Mouse (Mus musculus): ENCODE measurements at regions not wholly inside any gene's neighbourhood (a gene's known extent, or its start where the extent isn't known, plus 50 kb on each side); places are given as distances from the start of the nearest gene placed in this dataset.

- Histone ChIP-seq H3K9me3 (replicated peaks; ENCODE audit: low read length) (peaks cover 63% of the 10 kb centered on the region), H3K36me3 (replicated peaks in 1 of 2; ENCODE audit: control insufficient read depth in 1 of 2, insufficient read depth in 1 of 2, low read length in 1 of 2) (no peaks in the 10 kb centered on the region), H3K4me3 (replicated peaks in 1 of 3; ENCODE audit: low read depth in 2 of 3, low read length in 2 of 3, poor library complexity in 1 of 3) (no peak overlapping the region), H3K79me2 (replicated peaks; ENCODE audit: control insufficient read depth, extremely low read depth, insufficient read depth, poor library complexity, severe bottlenecking) (no peaks in the 10 kb centered on the region), H3K27me3 (replicated peaks) (no peaks in the 10 kb centered on the region), H3K27ac (ENCODE audit: insufficient read depth, low read depth) (no peak overlapping the region), H3K4me1 (ENCODE audit: control insufficient read depth in 1 of 2, insufficient read depth in 2 of 2) (no peaks in the 10 kb centered on the region), H3K9ac (ENCODE audit: insufficient read depth, low read depth) (no peak overlapping the region), H3K4me2 (ENCODE audit: insufficient read depth, low read depth, poor library complexity, severe bottlenecking) (no peak overlapping the region)
- TF ChIP-seq NELFE (IDR thresholded peaks at IDR 0.05; ENCODE audit: low read depth, low read length) (no peak), GABPA (IDR thresholded peaks at IDR 0.05; ENCODE audit: insufficient replicate concordance, low read depth, low read length) (no peak), ZKSCAN1 (IDR thresholded peaks at IDR 0.05; ENCODE audit: borderline replicate concordance, low read depth, low read length) (no peak), ELF1 (IDR thresholded peaks at IDR 0.05; ENCODE audit: low read depth, low read length) (no peak), ZMIZ1 (IDR thresholded peaks at IDR 0.05; ENCODE audit: low read depth, low read length) (no peak), SMC3 (IDR thresholded peaks at IDR 0.05; ENCODE audit: low read depth, low read length) (no peak)
- in situ Hi-C loops (cut with MboI; ENCODE audit: low pct_ligation_motif_present, low pct_unique_long_range_greater_than_20kb, low sequenced_read_pairs): no loop called here
- no peak for DNase-seq (ENCODE audit: extremely low read depth)
- dilution Hi-C loops (cut with MboI; ENCODE audit: extremely low pct_ligation_motif_present, extremely low pct_unique_long_range_greater_than_20kb, low sequenced_read_pairs): no loop called here
These were observed 121.7 kb upstream of the Gcfc2 start for GRCm38 (mm10) chr6:81801804-81802203.

GRCm38 (mm10) chr6:81805942-81806341 is 117.5 kb upstream of the Gcfc2 start:
- TF ChIP-seq HCFC1 (IDR thresholded peaks at IDR 0.05; ENCODE audit: low read depth, low read length) (no peak), MAFK (IDR thresholded peaks at IDR 0.05; ENCODE audit: insufficient replicate concordance, low read length) (no peak), JUND (conservative IDR thresholded peaks at IDR 0.05; ENCODE audit: low read depth, low read length) (no peak), ZMIZ1 (IDR thresholded peaks at IDR 0.05; ENCODE audit: low read depth, low read length) (no peak), CHD2 (IDR thresholded peaks at IDR 0.05; ENCODE audit: low read length) (no peak), ZKSCAN1 (IDR thresholded peaks at IDR 0.05; ENCODE audit: borderline replicate concordance, low read depth, low read length) (no peak), BHLHE40 (IDR thresholded peaks at IDR 0.05; ENCODE audit: low read depth, low read length) (no peak), MYC (IDR thresholded peaks at IDR 0.05; ENCODE audit: low read depth, low read length) (no peak), CTCF (conservative IDR thresholded peaks at IDR 0.05 in 1 of 2, IDR thresholded peaks at IDR 0.05 in 1 of 2; ENCODE audit: low read depth in 2 of 2, low read length in 2 of 2) (no peak), CHD1 (IDR thresholded peaks at IDR 0.05; ENCODE audit: low read depth, low read length) (no peak), SIN3A (IDR thresholded peaks at IDR 0.05; ENCODE audit: low read length) (no peak), MEF2A (IDR thresholded peaks at IDR 0.05; ENCODE audit: borderline replicate concordance, low read depth, low read length) (no peak), POLR2A (IDR thresholded peaks at IDR 0.05; ENCODE audit: low read depth, low read length) (no peak), MAZ (IDR thresholded peaks at IDR 0.05; ENCODE audit: low read depth, low read length) (no peak), POLR2AphosphoS2 (IDR thresholded peaks at IDR 0.05; ENCODE audit: low read depth, low read length) (no peak), JUN (IDR thresholded peaks at IDR 0.05; ENCODE audit: insufficient read depth, low read depth, low read length) (no peak), RAD21 (IDR thresholded peaks at IDR 0.05; ENCODE audit: low read depth, low read length) (no peak), SMC3 (IDR thresholded peaks at IDR 0.05; ENCODE audit: low read depth, low read length) (no peak)
- Histone ChIP-seq H3K36me3 (replicated peaks in 1 of 2; ENCODE audit: control insufficient read depth in 1 of 2, insufficient read depth in 1 of 2, low read length in 1 of 2) (no peaks in the 10 kb centered on the region), H3K4me3 (replicated peaks in 1 of 3; ENCODE audit: low read depth in 2 of 3, low read length in 2 of 3, poor library complexity in 1 of 3) (no peak overlapping the region), H3K9me3 (replicated peaks; ENCODE audit: low read length) (peaks cover 68% of the 10 kb centered on the region), H3K27ac (ENCODE audit: insufficient read depth, low read depth) (no peak overlapping the region), H3K27me3 (replicated peaks) (no peaks in the 10 kb centered on the region), H3K4me1 (ENCODE audit: control insufficient read depth in 1 of 2, insufficient read depth in 2 of 2) (no peaks in the 10 kb centered on the region), H3K4me2 (ENCODE audit: insufficient read depth, low read depth, poor library complexity, severe bottlenecking) (no peak overlapping the region), H3K9ac (ENCODE audit: insufficient read depth, low read depth) (no peak overlapping the region), H3K79me2 (replicated peaks; ENCODE audit: control insufficient read depth, extremely low read depth, insufficient read depth, poor library complexity, severe bottlenecking) (no peaks in the 10 kb centered on the region)
- dilution Hi-C loops (cut with MboI; ENCODE audit: extremely low pct_ligation_motif_present, extremely low pct_unique_long_range_greater_than_20kb, low sequenced_read_pairs): no loop called here
- in situ Hi-C loops (cut with MboI; ENCODE audit: low pct_ligation_motif_present, low pct_unique_long_range_greater_than_20kb, low sequenced_read_pairs): no loop called here
- no peak for DNase-seq (ENCODE audit: extremely low read depth)

Measured in CH12.LX (cell line).